Comparison of ENCODE assay signal across 8 mouse cellular contexts in the genomic region with DNA sequence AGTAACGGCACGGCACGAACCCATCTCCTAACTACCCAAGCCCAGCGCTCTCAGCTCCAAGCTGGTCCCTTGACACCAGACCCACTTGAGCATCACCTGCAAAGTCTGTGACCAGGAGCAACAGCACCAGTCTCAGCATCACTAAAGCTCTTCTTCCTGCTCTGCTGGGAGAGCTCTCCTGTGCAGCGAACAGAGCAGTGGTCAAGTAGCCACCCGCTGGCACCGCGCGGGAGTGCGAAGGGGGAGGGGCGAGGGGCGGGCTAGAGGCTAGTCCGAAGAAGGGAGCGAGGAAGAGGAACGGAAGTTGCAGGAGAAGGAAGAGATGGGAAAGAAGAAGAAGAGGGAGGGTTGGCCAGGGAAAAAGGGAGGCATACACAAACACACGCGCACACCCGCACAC. TPM values are rescaled to one million over a fixed set of nuclear protein-coding genes. Genes with fewer than 3 reads are reported as not detected.
DNase-seq lines count a peak whose midpoint lies in the region; ATAC-seq lines count a peak whose summit lies in the region.

A gene (minus strand): TSS at position 236 of the 400 bp plus-strand sequence.

- H3K36me3 ChIP-seq in embryonic facial prominence, embryonic 12.5 days = no peaks in the 10 kb centered on the region
- H3K36me3 ChIP-seq in limb, embryonic 15.5 days = no peaks in the 10 kb centered on the region
- H3K36me3 ChIP-seq in midbrain, embryonic 14.5 days (ENCODE audit: control insufficient read depth, insufficient read depth, low read length) = no peaks in the 10 kb centered on the region

- intact Hi-C loops in heart, postnatal 10 days (cut with DNase I) = loop anchor here (5.0 kb wide), 1 partner anchor 124 kb away; no protein-coding TSS in a partner anchor

- H3K4me3 ChIP-seq in embryonic facial prominence, embryonic 12.5 days = peak within 1 kb of the TSS; percentile 25
- H3K4me3 ChIP-seq in limb, embryonic 15.5 days = peak within 1 kb of the TSS; percentile 29
- no peak within 1 kb of the TSS for H3K4me3 ChIP-seq in midbrain, embryonic 14.5 days (replicated peaks; ENCODE audit: low read depth, low read length)

- ATAC-seq in embryonic facial prominence, embryonic 12.5 days (ENCODE audit: insufficient number of reproducible peaks, insufficient read depth, low FRiP score, low TSS enrichment) = no peak
- peak; percentile 45; the same call in 1 of the 2 replicates for ATAC-seq in limb, embryonic 15.5 days (ENCODE audit: insufficient number of reproducible peaks, low FRiP score, low TSS enrichment, low read depth)
- ATAC-seq in midbrain, embryonic 14.5 days (ENCODE audit: low FRiP score, low TSS enrichment) = no peak

- peak; percentile 88 for DNase-seq in heart, adult 11 months
- DNase-seq in heart, adult 8-10 months (ENCODE audit: low spot score) = no peak
- DNase-seq in heart, postnatal 10 days = peak; percentile 52 to 57
- peak; percentile 40 for DNase-seq in midbrain, embryonic 14.5 days
- DNase-seq in T-cell, adult 2 months (ENCODE audit: low spot score) = no peak
- DNase-seq in left cerebral cortex, adult 9 months (ENCODE audit: low spot score in 2 of 2) = no peak

- peak within 1 kb of the TSS; percentile 63 for H3K4me2 ChIP-seq in embryonic facial prominence, embryonic 12.5 days (replicated peaks)
- peak within 1 kb of the TSS; percentile 64 for H3K4me2 ChIP-seq in limb, embryonic 15.5 days
- peak within 1 kb of the TSS; percentile 54 for H3K4me2 ChIP-seq in midbrain, embryonic 14.5 days (ENCODE audit: low read length)

- H3K9ac ChIP-seq in embryonic facial prominence, embryonic 12.5 days = no peak within 1 kb of the TSS
- H3K9ac ChIP-seq in limb, embryonic 15.5 days = no peak within 1 kb of the TSS
- H3K9ac ChIP-seq in midbrain, embryonic 14.5 days (replicated peaks; ENCODE audit: low read length) = no peak within 1 kb of the TSS

- WGBS in embryonic facial prominence, embryonic 12.5 days = 5% methylated on average over 16 of the region's 18 CpGs
- WGBS in limb, embryonic 15.5 days = 5% methylated on average over 17 of the region's 18 CpGs
- 10% methylated on average over 16 of the region's 18 CpGs for WGBS in midbrain, embryonic 14.5 days

- peaks cover 3% of the 10 kb centered on the region; the same call in 1 of the 2 replicates for H3K4me1 ChIP-seq in embryonic facial prominence, embryonic 12.5 days
- H3K4me1 ChIP-seq in limb, embryonic 15.5 days = peaks cover 8% of the 10 kb centered on the region
- H3K4me1 ChIP-seq in midbrain, embryonic 14.5 days (ENCODE audit: control insufficient read depth, insufficient read depth, low read length) = no peaks in the 10 kb centered on the region

- no peak within 1 kb of the TSS for H3K27ac ChIP-seq in embryonic facial prominence, embryonic 12.5 days
- no peak within 1 kb of the TSS for H3K27ac ChIP-seq in limb, embryonic 15.5 days
- H3K27ac ChIP-seq in midbrain, embryonic 14.5 days (replicated peaks; ENCODE audit: low read depth, low read length) = no peak within 1 kb of the TSS

- no peaks in the 10 kb centered on the region for H3K27me3 ChIP-seq in embryonic facial prominence, embryonic 12.5 days
- no peaks in the 10 kb centered on the region for H3K27me3 ChIP-seq in limb, embryonic 15.5 days
- no peaks in the 10 kb centered on the region for H3K27me3 ChIP-seq in midbrain, embryonic 14.5 days (ENCODE audit: control insufficient read depth, insufficient read depth, low read length)

- no peaks in the 10 kb centered on the region for H3K9me3 ChIP-seq in embryonic facial prominence, embryonic 12.5 days
- no peaks in the 10 kb centered on the region for H3K9me3 ChIP-seq in limb, embryonic 15.5 days
- no peaks in the 10 kb centered on the region for H3K9me3 ChIP-seq in midbrain, embryonic 14.5 days (ENCODE audit: control insufficient read depth, low read length)

RNA-seq across cellular contexts. Expression of the gene that starts here (rescaled TPM):
- total RNA-seq in heart, adult 8-10 months (2022) = not detected
- 1.2 and 2.3 TPM in 2 replicates for polyA plus RNA-seq in embryonic facial prominence, embryonic 12.5 days (2016; fragmentation: Nextera tagmentation; extraction: Ambion mirVana)
- total RNA-seq in heart, postnatal 10 days (2021) = under 1 TPM in 1 of 2 experiments, not detected in 1; 0.45 TPM
- polyA plus RNA-seq in limb, embryonic 15.5 days (2015; fragmentation: Nextera tagmentation; extraction: Ambion mirVana) = 6.2 and 6.7 TPM in 2 replicates
- polyA plus RNA-seq in midbrain, embryonic 14.5 days (2014; fragmentation: Nextera tagmentation; extraction: Ambion mirVana) = 0.38 TPM in 1 of 2 replicates, not detected in the other

Comparison
In these comparisons a context has a peak if more than half of its experiments do, and no peak if none do; other contexts are left out.
1. Peak in DNase-seq in heart, postnatal 10 days; RNA of the gene not detected or under 1 TPM.
2. Peak in DNase-seq and H3K4me2 ChIP-seq in midbrain, embryonic 14.5 days; RNA of the gene not detected or under 1 TPM.